Mouse (Mus musculus) lung, embryonic 14.5 days (tissue): ENCODE data around the gene Fntb. TPM values are rescaled to one million over a fixed set of nuclear protein-coding genes. Genes with fewer than 3 reads are reported as not detected.

Experiments
- ATAC-seq: fragments of 200-750 bp; cut with Nextera tagmentation; 2 replicates; pipeline ENCODE4 v1.8.0; 2017; ENCODE audit warnings: mild to moderate bottlenecking, moderate TSS enrichment, moderate library complexity; ENCODE audit not compliant: insufficient read depth
- DNase-seq: peaks from one replicate; pipeline ENCODE4 v3.0.0-alpha.2; 2015
- H3K27ac ChIP-seq: fragments of 300-500 bp; sonication (generic); 2 replicates; pipeline ENCODE4 v1.5.1; 2014; ENCODE audit warnings: low read depth, mild to moderate bottlenecking, moderate library complexity
- H3K27me3 ChIP-seq: fragments of 300-500 bp; sonication (generic); 2 replicates; pipeline ENCODE4 v1.6.1; 2014; ENCODE audit warnings: low read length, control low read depth; ENCODE audit not compliant: insufficient read depth
- H3K36me3 ChIP-seq: fragments of 300-500 bp; sonication (generic); 2 replicates; pipeline ENCODE4 v1.6.1; 2014; ENCODE audit warnings: control low read depth; ENCODE audit not compliant: insufficient read depth
- H3K4me1 ChIP-seq: fragments of 300-500 bp; sonication (generic); 2 replicates; pipeline ENCODE4 v1.6.1; 2014; ENCODE audit warnings: antibody characterized with exemption, control low read depth; ENCODE audit not compliant: insufficient read depth
- H3K4me2 ChIP-seq: fragments of 300-500 bp; sonication (generic); 2 replicates; pipeline ENCODE4 v1.6.1; 2014; ENCODE audit warnings: mild to moderate bottlenecking
- H3K4me3 ChIP-seq: fragments of 300-500 bp; sonication (generic); 2 replicates; pipeline ENCODE4 v1.5.1; 2014; ENCODE audit warnings: low read depth, low read length
- H3K9ac ChIP-seq: fragments of 300-500 bp; sonication (generic); 2 replicates; pipeline ENCODE4 v1.6.1; 2014
- H3K9me3 ChIP-seq: fragments of 300-500 bp; sonication (generic); 2 replicates; pipeline ENCODE4 v1.6.1; 2016; ENCODE audit warnings: low read depth, low read length, control low read depth
- CTCF ChIP-seq: IDR thresholded peaks from 2 replicates; pipeline ENCODE4 v1.5.1; 2016; ENCODE audit warnings: antibody characterized with exemption, low read depth
- WGBS: fragments of 180-500 bp; shearing (Covaris S2); extraction: QIAGEN DNeasy Blood & Tissue Kit; methylation state at CpG from one replicate; pipeline ENCODE4 v1.1.7; 2014; 5-methylcytosine and 5-hydroxymethylcytosine counted together
- polyA plus RNA-seq: library from polyadenylated mRNA; unstranded; fragments of >200 nt; fragmentation: Nextera tagmentation; extraction: Ambion mirVana; gene quantifications from 2 replicates; pipeline ENCODE4 v1.2.1, GENCODE M21; 2014

The Fntb gene
- polyA plus RNA-seq, 1 experiment from 2014 or later, result 48.4 TPM

DNA sequence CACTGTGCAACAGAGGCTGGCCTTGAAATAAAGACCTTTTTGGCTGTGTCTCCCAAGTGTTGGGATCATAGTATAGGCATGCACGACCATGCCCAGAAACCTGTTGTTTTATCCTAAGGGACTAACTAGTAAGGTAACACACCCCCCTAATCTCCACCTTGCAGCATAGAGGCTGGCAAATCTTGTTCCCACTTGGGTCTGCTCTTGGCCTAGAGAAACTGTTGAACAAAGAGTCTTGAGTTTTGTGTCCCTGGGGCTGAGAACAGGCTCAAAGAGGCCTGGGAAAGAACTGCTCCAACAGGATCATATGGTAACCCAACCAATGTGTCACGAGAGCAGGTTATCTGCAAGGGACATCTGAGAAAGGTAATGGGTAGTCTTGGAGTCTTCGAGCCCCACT is 169.0 kb downstream of the Fntb start:
- no peak for TF ChIP-seq CTCF
- no peak for ATAC-seq
- peaks cover 51% of the 10 kb centered on the region for H3K36me3 ChIP-seq

DNA sequence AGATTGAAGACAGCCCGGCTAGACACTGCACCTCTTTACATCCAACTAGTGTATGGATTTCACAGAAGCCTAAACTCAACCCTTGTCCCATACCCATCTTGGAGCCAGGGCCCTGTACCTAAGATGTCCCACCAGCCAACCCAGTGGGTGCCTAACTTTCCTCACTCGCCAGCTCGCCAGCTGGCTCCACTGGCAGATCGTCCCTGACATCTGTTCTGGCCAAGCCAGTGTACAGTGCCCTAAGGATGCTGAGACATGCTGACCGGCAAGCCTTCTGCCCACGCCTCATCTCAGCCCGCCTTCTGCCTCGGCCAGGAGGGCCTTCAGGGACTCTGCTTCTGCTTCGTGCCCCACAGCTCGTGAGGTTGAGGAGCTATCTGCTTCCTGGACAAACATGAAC is 170.8 kb downstream of the Fntb start:
- Histone ChIP-seq H3K4me1 (no peaks in the 10 kb centered on the region), H3K4me2 (no peak overlapping the region), H3K36me3 (peaks cover 69% of the 10 kb centered on the region), H3K27ac (no peak overlapping the region), H3K9ac (no peak overlapping the region), H3K4me3 (no peak overlapping the region), H3K9me3 (no peaks in the 10 kb centered on the region), H3K27me3 (no peaks in the 10 kb centered on the region)
- ATAC-seq, result no peak
- DNase-seq, result no peak
- WGBS, result 92% methylated on average over 10 of the region's 10 CpGs
- no peak for TF ChIP-seq CTCF

More for the DNA sequence above, 169.0 kb downstream of the Fntb start:
- DNase-seq, result no peak
- Histone ChIP-seq H3K27me3 (no peaks in the 10 kb centered on the region), H3K4me3 (no peak overlapping the region), H3K4me2 (no peak overlapping the region), H3K9ac (no peak overlapping the region), H3K4me1 (no peaks in the 10 kb centered on the region), H3K27ac (no peak overlapping the region), H3K9me3 (no peaks in the 10 kb centered on the region)
- WGBS, result 89% methylated on average over 3 of the region's 3 CpGs

DNA sequence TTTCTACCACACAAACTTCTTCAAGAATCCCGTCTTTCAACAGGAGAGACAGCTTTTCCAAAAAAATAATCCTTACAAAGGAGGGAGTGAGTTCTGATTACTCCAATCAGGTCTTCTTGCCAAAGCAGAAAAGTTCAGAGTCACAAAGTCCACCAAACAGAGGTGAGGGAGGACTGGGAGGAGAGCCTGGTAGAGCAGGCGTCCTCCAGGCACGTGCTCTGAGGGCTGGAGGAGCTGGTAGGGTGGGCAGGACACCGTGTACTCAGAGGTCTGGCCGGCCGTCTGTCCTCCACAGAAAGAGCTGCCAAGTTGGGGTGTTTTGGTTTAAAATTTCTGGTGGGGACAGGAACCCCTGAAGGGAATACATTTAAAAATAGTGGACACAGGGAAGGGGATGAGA is 172.6 kb downstream of the Fntb start:
- no peak overlapping the region for H3K27ac ChIP-seq
- ATAC-seq (no peak), DNase-seq (no peak)
- peaks cover 81% of the 10 kb centered on the region for H3K36me3 ChIP-seq
- no peaks in the 10 kb centered on the region for H3K4me1 ChIP-seq
- no peak overlapping the region for H3K4me2 ChIP-seq
- no peaks in the 10 kb centered on the region for H3K9me3 ChIP-seq
- no peak overlapping the region for H3K9ac ChIP-seq
- no peak for TF ChIP-seq CTCF
- no peak overlapping the region for H3K4me3 ChIP-seq
- H3K27me3 ChIP-seq, result no peaks in the 10 kb centered on the region
- WGBS, result 89% methylated on average over 6 of the region's 6 CpGs

DNA sequence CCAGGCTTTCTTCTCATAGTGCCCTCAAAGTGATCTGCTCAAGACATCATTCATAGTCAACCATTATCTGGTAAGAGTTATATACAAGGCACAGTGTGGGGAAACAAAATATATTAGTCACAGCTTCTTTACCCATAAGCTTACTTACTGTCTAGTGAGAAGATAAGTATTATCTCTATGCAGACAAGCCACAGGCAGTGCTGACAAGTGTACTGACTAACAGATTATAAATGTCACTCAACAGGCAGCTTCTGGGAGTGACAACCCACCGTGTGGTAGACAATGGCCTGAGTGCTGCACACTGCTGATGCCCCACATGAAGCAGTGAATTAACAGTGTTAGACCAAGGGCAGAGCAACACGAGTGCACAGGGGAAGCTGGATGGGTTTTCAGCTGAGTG is 176.1 kb downstream of the Fntb start:
- DNase-seq, result no peak
- no peak for TF ChIP-seq CTCF
- Histone ChIP-seq H3K4me3 (no peak overlapping the region), H3K27ac (no peak overlapping the region), H3K4me1 (no peaks in the 10 kb centered on the region), H3K4me2 (no peak overlapping the region), H3K9ac (no peak overlapping the region), H3K9me3 (no peaks in the 10 kb centered on the region), H3K36me3 (peaks cover 84% of the 10 kb centered on the region), H3K27me3 (no peaks in the 10 kb centered on the region)
- peak; percentile 44 for ATAC-seq
- 50% methylated on average over 2 of the region's 2 CpGs for WGBS

DNA sequence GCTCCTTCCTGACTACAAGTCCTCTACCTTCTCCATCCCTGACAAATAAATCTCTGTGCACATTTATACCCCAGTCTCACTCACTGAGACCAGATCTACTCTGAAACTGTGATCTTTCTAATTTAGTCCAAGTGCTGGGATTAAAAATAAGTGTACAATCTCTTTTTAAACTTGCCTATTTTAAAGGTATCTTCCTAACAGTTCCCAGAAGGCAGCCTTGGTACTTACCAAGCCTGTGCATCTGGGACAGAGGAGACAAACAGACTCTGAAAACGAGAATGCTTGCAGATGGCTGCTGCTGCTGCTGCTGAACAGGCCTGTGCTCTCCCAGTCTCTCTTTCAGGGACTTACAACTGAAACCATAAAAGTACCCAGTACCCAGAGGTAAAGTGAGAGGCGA is 177.1 kb downstream of the Fntb start:
- H3K9ac ChIP-seq, result no peak overlapping the region
- ATAC-seq (no peak), DNase-seq (no peak)
- H3K4me3 ChIP-seq, result no peak overlapping the region
- no peaks in the 10 kb centered on the region for H3K4me1 ChIP-seq
- 88% methylated on average over 2 of the region's 2 CpGs for WGBS
- H3K36me3 ChIP-seq, result peaks cover 85% of the 10 kb centered on the region
- no peak overlapping the region for H3K4me2 ChIP-seq
- H3K27me3 ChIP-seq, result no peaks in the 10 kb centered on the region
- TF ChIP-seq CTCF, result no peak
- no peaks in the 10 kb centered on the region for H3K9me3 ChIP-seq
- H3K27ac ChIP-seq, result no peak overlapping the region

DNA sequence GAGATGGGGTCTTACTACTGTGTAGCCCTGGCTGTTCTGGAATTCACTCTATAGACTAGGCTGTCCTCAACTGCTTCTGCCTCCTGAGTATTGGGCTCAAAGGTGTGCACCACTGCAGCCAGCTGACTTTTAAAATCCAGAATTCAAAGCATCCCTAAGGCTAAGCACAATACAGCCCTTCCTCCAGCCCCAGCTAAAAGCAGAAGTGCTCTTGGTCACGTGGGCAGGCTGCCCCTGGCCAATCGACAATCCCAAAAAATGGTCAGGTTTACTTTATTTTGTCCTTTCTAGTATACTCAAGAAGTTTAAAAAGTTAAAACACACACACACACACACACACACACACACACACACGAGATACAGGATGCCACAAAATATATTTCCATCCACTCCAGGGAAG is 177.7 kb downstream of the Fntb start:
- H3K27me3 ChIP-seq, result no peaks in the 10 kb centered on the region
- peaks cover 86% of the 10 kb centered on the region for H3K36me3 ChIP-seq
- no peak for TF ChIP-seq CTCF
- no peak overlapping the region for H3K9ac ChIP-seq
- no peak for ATAC-seq
- H3K4me1 ChIP-seq, result no peaks in the 10 kb centered on the region
- H3K4me3 ChIP-seq, result no peak overlapping the region
- DNase-seq, result no peak
- H3K27ac ChIP-seq, result no peak overlapping the region
- H3K4me2 ChIP-seq, result no peak overlapping the region
- H3K9me3 ChIP-seq, result no peaks in the 10 kb centered on the region
- WGBS, result 87% methylated on average over 3 of the region's 3 CpGs

DNA sequence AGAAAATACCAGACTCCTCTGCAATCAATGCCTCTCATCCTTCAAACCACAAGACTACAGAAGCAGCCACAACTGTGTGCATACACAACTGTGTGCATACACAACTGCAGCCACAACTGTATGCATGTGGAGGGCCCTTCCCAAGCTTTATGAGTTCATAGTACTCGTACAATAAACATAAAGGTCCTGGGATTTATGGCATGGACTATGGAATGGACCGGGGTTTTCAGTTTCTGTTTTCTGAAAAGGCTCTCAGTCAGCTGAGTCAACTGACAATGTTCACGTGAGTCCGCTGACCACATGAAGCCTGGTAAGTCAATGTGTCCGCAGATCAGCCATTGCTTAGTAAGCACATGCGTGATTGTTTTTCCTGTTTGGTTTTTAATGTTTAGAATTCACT is 178.1 kb downstream of the Fntb start:
- Histone ChIP-seq H3K27ac (no peak overlapping the region), H3K36me3 (peaks cover 83% of the 10 kb centered on the region), H3K9ac (no peak overlapping the region), H3K9me3 (no peaks in the 10 kb centered on the region), H3K27me3 (no peaks in the 10 kb centered on the region), H3K4me1 (no peaks in the 10 kb centered on the region), H3K4me3 (no peak overlapping the region), H3K4me2 (no peak overlapping the region)
- no peak for TF ChIP-seq CTCF
- ATAC-seq (no peak), DNase-seq (no peak)
- 87% methylated on average over 6 of the region's 6 CpGs for WGBS

DNA sequence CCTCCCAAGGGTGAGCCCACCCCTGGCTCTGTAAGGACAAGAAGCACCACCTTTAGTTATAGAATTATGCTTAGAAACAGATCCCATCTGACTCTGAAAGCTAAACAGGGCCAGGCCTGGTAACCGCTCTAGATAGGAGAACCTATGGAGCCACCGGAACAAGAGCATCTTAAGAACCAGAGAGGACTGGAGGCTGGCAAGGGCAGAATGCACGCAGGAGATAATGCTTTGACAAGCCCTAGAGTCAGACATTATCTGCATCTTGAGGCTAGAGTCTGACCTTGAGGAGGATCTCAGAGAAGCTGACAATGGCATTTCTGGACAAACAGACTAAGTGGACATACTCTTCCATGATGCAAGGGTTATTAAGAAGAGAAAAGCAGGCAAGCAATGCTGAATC is 182.1 kb downstream of the Fntb start:
- no peak for DNase-seq
- Histone ChIP-seq H3K4me2 (no peak overlapping the region), H3K36me3 (peaks cover 84% of the 10 kb centered on the region), H3K9ac (no peak overlapping the region), H3K9me3 (no peaks in the 10 kb centered on the region), H3K4me3 (no peak overlapping the region), H3K4me1 (no peaks in the 10 kb centered on the region), H3K27me3 (no peaks in the 10 kb centered on the region), H3K27ac (no peak overlapping the region)
- WGBS, result 95% methylated on average over 3 of the region's 3 CpGs
- ATAC-seq, result no peak
- no peak for TF ChIP-seq CTCF
